Mouse (Mus musculus): Measurements from ENCODE around the gene Ap1g1.

GRCm38 (mm10) chr8:109738049-109738380 lies 40.3 kb upstream of the Ap1g1 start:
- TF ChIP-seq GATA1 (IDR thresholded peaks at IDR 0.05; ENCODE audit: low read length) (no peak), TAL1 (IDR thresholded peaks at IDR 0.05; ENCODE audit: low read length) (no peak)

Data from erythroblast, embryonic 14.5 days (primary cell).